Mouse (Mus musculus): Measurements from ENCODE around the gene Sesn1. TPM values are rescaled to one million over a fixed set of nuclear protein-coding genes. Genes with fewer than 3 reads are reported as not detected.
"Not testable (repeated sequence)": the region's sequence is repeated elsewhere in the genome, so short reads cannot be mapped to it uniquely, and the experiment has no call there.

The Sesn1 gene
- polyA plus RNA-seq, 1 experiment from 2014 or later, result 16.4 TPM

- ATAC-seq (no peak), DNase-seq (no peak)
- Histone ChIP-seq H3K9me3 (ENCODE audit: low read length) (no peaks in the 10 kb centered on the region), H3K9ac (replicated peaks) (no peak overlapping the region), H3K36me3 (replicated peaks; ENCODE audit: insufficient read depth, low read length) (no peaks in the 10 kb centered on the region), H3K27me3 (ENCODE audit: insufficient read depth, low read length) (no peaks in the 10 kb centered on the region), H3K4me3 (ENCODE audit: low read depth, low read length) (no peak overlapping the region), H3K27ac (ENCODE audit: low read depth) (0 out of 2 replicates have a peak overlapping the region, but pooled peaks have one; percentile 19), H3K4me2 (ENCODE audit: low read depth, low read length) (no peak overlapping the region), H3K4me1 (ENCODE audit: insufficient read depth) (peaks cover 13% of the 10 kb centered on the region)
- no peak for TF ChIP-seq CTCF (IDR thresholded peaks at IDR 0.05; ENCODE audit: low read depth)
- 28% methylated on average over 4 of the region's 4 CpGs for WGBS (ENCODE audit: insufficient replicate concordance)
These were observed 127.4 kb downstream of the Sesn1 start for GRCm38 (mm10) chr10:41937176-41937575.

DNA sequence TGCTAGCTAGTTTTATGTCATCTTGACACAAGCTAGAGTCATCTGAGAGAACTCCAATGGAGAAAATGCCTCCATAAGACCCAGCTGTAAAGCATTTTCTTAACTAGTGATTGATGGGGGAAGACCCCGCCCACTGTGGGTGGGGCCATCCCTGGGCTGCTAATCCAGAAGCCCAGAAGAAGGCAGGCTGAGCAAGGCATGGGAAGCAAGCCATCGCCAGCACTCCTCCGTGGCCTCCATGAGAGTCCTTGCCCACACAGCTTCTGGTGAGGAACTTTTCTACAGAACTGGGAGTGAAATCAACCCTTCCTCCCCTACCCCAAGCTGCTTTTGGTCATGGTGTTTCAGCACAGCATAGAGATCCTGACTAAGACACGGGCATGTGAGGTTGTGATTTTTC is 129.4 kb downstream of the Sesn1 start:
- H3K36me3 ChIP-seq (replicated peaks; ENCODE audit: insufficient read depth, low read length), result no peaks in the 10 kb centered on the region
- WGBS (ENCODE audit: insufficient replicate concordance), result 77% methylated on average over 4 of the region's 4 CpGs
- H3K9ac ChIP-seq (replicated peaks), result no peak overlapping the region
- TF ChIP-seq EP300 (IDR thresholded peaks at IDR 0.05; ENCODE audit: low read depth), result no peak
- no peak for TF ChIP-seq CTCF (IDR thresholded peaks at IDR 0.05; ENCODE audit: low read depth)
- H3K4me1 ChIP-seq (ENCODE audit: insufficient read depth), result peaks cover 13% of the 10 kb centered on the region
- DNase-seq, result no peak
- no peak overlapping the region for H3K4me3 ChIP-seq (ENCODE audit: low read depth, low read length)
- H3K27me3 ChIP-seq (ENCODE audit: insufficient read depth, low read length), result no peaks in the 10 kb centered on the region
- H3K27ac ChIP-seq (ENCODE audit: low read depth), result no peak overlapping the region
- ATAC-seq, result no peak
- no peak overlapping the region for H3K4me2 ChIP-seq (ENCODE audit: low read depth, low read length)
- H3K9me3 ChIP-seq (ENCODE audit: low read length), result no peaks in the 10 kb centered on the region

DNA sequence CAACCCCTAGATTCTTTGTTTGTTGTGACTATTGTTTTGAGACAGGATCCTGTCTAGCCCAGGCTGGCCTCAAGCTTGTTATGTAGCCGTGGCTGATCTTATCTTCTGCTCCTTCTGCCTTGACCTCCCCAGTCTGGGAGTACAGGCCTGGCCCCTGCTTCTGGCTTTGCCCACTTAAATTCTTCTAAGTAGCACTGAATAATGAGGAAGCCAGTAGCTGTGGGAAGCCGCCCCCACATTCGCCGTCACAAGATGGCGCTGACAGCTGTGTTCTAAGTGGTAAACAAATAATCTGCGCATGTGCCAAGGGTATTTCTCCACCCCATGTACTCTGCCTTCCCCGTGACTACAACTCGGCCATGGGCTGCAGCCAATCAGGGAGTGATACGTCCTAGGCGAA is 142.6 kb downstream of the Sesn1 start:
- not testable (repeated sequence) for H3K36me3 ChIP-seq (replicated peaks; ENCODE audit: insufficient read depth, low read length); ATAC-seq; DNase-seq; H3K9me3 ChIP-seq (ENCODE audit: low read length); H3K4me1 ChIP-seq (ENCODE audit: insufficient read depth); H3K27ac ChIP-seq (ENCODE audit: low read depth); H3K27me3 ChIP-seq (ENCODE audit: insufficient read depth, low read length); H3K9ac ChIP-seq (replicated peaks); H3K4me2 ChIP-seq (ENCODE audit: low read depth, low read length); H3K4me3 ChIP-seq (ENCODE audit: low read depth, low read length)
- WGBS (ENCODE audit: insufficient replicate concordance), result 83% methylated on average over 6 of the region's 10 CpGs

- H3K27me3 ChIP-seq (ENCODE audit: insufficient read depth, low read length), result no peaks in the 10 kb centered on the region
- no peak overlapping the region for H3K27ac ChIP-seq (ENCODE audit: low read depth)
- no peaks in the 10 kb centered on the region for H3K4me1 ChIP-seq (ENCODE audit: insufficient read depth)
- TF ChIP-seq EP300 (IDR thresholded peaks at IDR 0.05; ENCODE audit: low read depth) (no peak), CTCF (IDR thresholded peaks at IDR 0.05; ENCODE audit: low read depth) (no peak)
- no peak overlapping the region for H3K9ac ChIP-seq (replicated peaks)
- H3K36me3 ChIP-seq (replicated peaks; ENCODE audit: insufficient read depth, low read length), result no peaks in the 10 kb centered on the region
- ATAC-seq (no peak), DNase-seq (no peak)
- no peak overlapping the region for H3K4me3 ChIP-seq (ENCODE audit: low read depth, low read length)
- no peak overlapping the region for H3K4me2 ChIP-seq (ENCODE audit: low read depth, low read length)
- 93% methylated on average over 14 of the region's 14 CpGs for WGBS (ENCODE audit: insufficient replicate concordance)
- H3K9me3 ChIP-seq (ENCODE audit: low read length), result no peaks in the 10 kb centered on the region
These were observed 143.3 kb downstream of the Sesn1 start for GRCm38 (mm10) chr10:41952850-41953527.

DNA sequence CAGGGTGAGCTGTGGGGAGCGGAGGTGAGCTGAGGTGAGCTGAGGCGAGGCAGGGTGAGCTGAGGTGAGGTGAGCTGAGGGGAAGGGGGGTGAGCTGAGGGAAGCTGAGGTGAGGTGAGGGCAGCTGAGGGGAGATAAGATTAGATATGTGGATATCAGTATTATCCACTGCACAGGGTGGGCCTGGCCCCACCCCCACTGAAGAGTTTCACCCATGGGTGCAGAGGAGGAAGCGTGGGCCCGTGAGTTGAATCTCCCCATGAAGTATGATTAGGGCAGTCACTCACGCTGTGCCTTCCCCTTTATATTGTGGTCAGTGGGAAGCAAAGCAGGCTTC is 143.8 kb downstream of the Sesn1 start:
- TF ChIP-seq CTCF (IDR thresholded peaks at IDR 0.05; ENCODE audit: low read depth), result no peak
- ATAC-seq (no peak), DNase-seq (no peak)
- no peaks in the 10 kb centered on the region for H3K36me3 ChIP-seq (replicated peaks; ENCODE audit: insufficient read depth, low read length)
- H3K9ac ChIP-seq (replicated peaks), result no peak overlapping the region
- WGBS (ENCODE audit: insufficient replicate concordance), result 77% methylated on average over 5 of the region's 5 CpGs
- no peaks in the 10 kb centered on the region for H3K27me3 ChIP-seq (ENCODE audit: insufficient read depth, low read length)
- no peak overlapping the region for H3K4me3 ChIP-seq (ENCODE audit: low read depth, low read length)
- no peak overlapping the region for H3K4me2 ChIP-seq (ENCODE audit: low read depth, low read length)
- H3K27ac ChIP-seq (ENCODE audit: low read depth), result no peak overlapping the region
- H3K9me3 ChIP-seq (ENCODE audit: low read length), result no peaks in the 10 kb centered on the region
- H3K4me1 ChIP-seq (ENCODE audit: insufficient read depth), result no peaks in the 10 kb centered on the region

GRCm38 (mm10) chr10:41957421-41958225 is 147.9 kb downstream of the Sesn1 start:
- DNase-seq, result no peak
- H3K4me1 ChIP-seq (ENCODE audit: insufficient read depth), result no peaks in the 10 kb centered on the region
- no peak overlapping the region for H3K4me3 ChIP-seq (ENCODE audit: low read depth, low read length)
- H3K27ac ChIP-seq (ENCODE audit: low read depth), result no peak overlapping the region
- no peak for ATAC-seq
- no peak overlapping the region for H3K9ac ChIP-seq (replicated peaks)
- TF ChIP-seq EP300 (IDR thresholded peaks at IDR 0.05; ENCODE audit: low read depth) (no peak), CTCF (IDR thresholded peaks at IDR 0.05; ENCODE audit: low read depth) (no peak)
- H3K36me3 ChIP-seq (replicated peaks; ENCODE audit: insufficient read depth, low read length), result no peaks in the 10 kb centered on the region
- WGBS (ENCODE audit: insufficient replicate concordance), result 80% methylated on average over 18 of the region's 18 CpGs
- H3K27me3 ChIP-seq (ENCODE audit: insufficient read depth, low read length), result no peaks in the 10 kb centered on the region
- no peak overlapping the region for H3K4me2 ChIP-seq (ENCODE audit: low read depth, low read length)
- H3K9me3 ChIP-seq (ENCODE audit: low read length), result no peaks in the 10 kb centered on the region

Other genes with a start within 250 kb of the Sesn1 start
- gene Ccdc162, start 93.3 kb upstream of the Sesn1 start, polyA plus RNA-seq (2015; fragmentation: Nextera tagmentation; extraction: Ambion mirVana), result 0.36 and 0.62 TPM in 2 replicates
- gene Cep57l1, start 64 bp upstream of the Sesn1 start, polyA plus RNA-seq (2015; fragmentation: Nextera tagmentation; extraction: Ambion mirVana), result 6.3 and 7.0 TPM in 2 replicates
- 0.07 and 0.21 TPM in 2 replicates for gene Armc2, start 208.5 kb downstream of the Sesn1 start, polyA plus RNA-seq (2015; fragmentation: Nextera tagmentation; extraction: Ambion mirVana)

Data from liver, postnatal 0 days (tissue).